8 mouse cellular contexts compared by ENCODE assay signal in genomic region chr6:49264446-49264845, GRCm38 (mm10). TPM values are rescaled to one million over a fixed set of nuclear protein-coding genes. Genes with fewer than 3 reads are reported as not detected.
DNase-seq lines count a peak whose midpoint lies in the region; ATAC-seq and TF ChIP-seq lines count a peak whose summit lies in the region.
"Not testable (repeated sequence)": the region's sequence is repeated elsewhere in the genome, so short reads cannot be mapped to it uniquely, and the experiment has no call there.
"Had no signal": no experiment of that assay in that cellular context is flagged by ENCODE, and none has a peak within 500 bp of the region (broad histone marks: within the 10 kb centered on the region; RNA-seq: fewer than 3 reads in every experiment).

No protein-coding gene starts in this region.

- H3K9me3 ChIP-seq in forebrain, embryonic 10.5 days; heart, embryonic 11.5 days (replicated peaks; ENCODE audit: control insufficient read depth, low read length); hindbrain, embryonic 14.5 days (ENCODE audit: control insufficient read depth, low read length); limb, embryonic 12.5 days; lung, embryonic 14.5 days (ENCODE audit: low read depth, low read length): not testable (repeated sequence)

- peaks cover 40% of the 10 kb centered on the region for H3K79me2 ChIP-seq in myocyte (ENCODE audit: control insufficient read depth, insufficient read depth)

- not testable (repeated sequence) for H3K27me3 ChIP-seq in forebrain, embryonic 10.5 days (ENCODE audit: poor library complexity, severe bottlenecking); heart, embryonic 11.5 days (ENCODE audit: control insufficient read depth, insufficient read depth, low read length); hindbrain, embryonic 14.5 days (ENCODE audit: control insufficient read depth, insufficient read depth, low read length); limb, embryonic 12.5 days; lung, embryonic 14.5 days (ENCODE audit: insufficient read depth, low read length); myocyte (ENCODE audit: control insufficient read depth, insufficient read depth, insufficient read length)

- H3K4me3 ChIP-seq in forebrain, embryonic 10.5 days, result peak overlapping the region; percentile 82; the same call in 1 of the 2 replicates
- H3K4me3 ChIP-seq in heart, embryonic 11.5 days (ENCODE audit: low read depth, low read length); hindbrain, embryonic 14.5 days (replicated peaks; ENCODE audit: low read length); limb, embryonic 12.5 days (replicated peaks): not testable (repeated sequence)
- H3K4me3 ChIP-seq in lung, embryonic 14.5 days (ENCODE audit: low read depth, low read length), result peak overlapping the region; percentile 100; the same call in 1 of the 2 replicates
- H3K4me3 ChIP-seq in myocyte, result peak overlapping the region; percentile 95

- H3K9ac ChIP-seq in heart, embryonic 11.5 days (ENCODE audit: low read depth, low read length); hindbrain, embryonic 14.5 days; limb, embryonic 12.5 days (replicated peaks): not testable (repeated sequence)
- H3K9ac ChIP-seq in lung, embryonic 14.5 days, result peak overlapping the region; percentile 100; the same call in 1 of the 2 replicates

- not testable (repeated sequence) for TF ChIP-seq POLR2A in myocyte (IDR thresholded peaks at IDR 0.05; ENCODE audit: insufficient read length, low read depth)

- 89% methylated on average over 7 of the region's 7 CpGs for WGBS in forebrain, embryonic 10.5 days
- WGBS in heart, embryonic 11.5 days (ENCODE audit: insufficient replicate concordance), result 87% methylated on average over 7 of the region's 7 CpGs
- 90% methylated on average over 7 of the region's 7 CpGs for WGBS in hindbrain, embryonic 14.5 days
- 88% methylated on average over 7 of the region's 7 CpGs for WGBS in limb, embryonic 12.5 days
- 88% methylated on average over 7 of the region's 7 CpGs for WGBS in lung, embryonic 14.5 days

- not testable (repeated sequence) for ATAC-seq in heart, embryonic 11.5 days (replicated peaks; ENCODE audit: insufficient number of reproducible peaks, low FRiP score, low TSS enrichment); hindbrain, embryonic 14.5 days (ENCODE audit: low FRiP score); limb, embryonic 12.5 days (ENCODE audit: insufficient number of reproducible peaks, insufficient read depth, low FRiP score, low TSS enrichment, low read depth); lung, embryonic 14.5 days (ENCODE audit: insufficient read depth)

- not testable (repeated sequence) for TF ChIP-seq CTCF in lung, embryonic 14.5 days (IDR thresholded peaks at IDR 0.05; ENCODE audit: low read depth)

- DNase-seq in cerebellum, adult 8-10 months, result peak; percentile 24
- DNase-seq in forebrain, embryonic 10.5 days (ENCODE audit: extremely low spot score, low spot score); hindbrain, embryonic 14.5 days (ENCODE audit: low spot score); lung, embryonic 14.5 days: not testable (repeated sequence)

- not testable (repeated sequence) for H3K36me3 ChIP-seq in forebrain, embryonic 10.5 days (replicated peaks); heart, embryonic 11.5 days (ENCODE audit: control insufficient read depth, insufficient read depth, low read length); hindbrain, embryonic 14.5 days (replicated peaks; ENCODE audit: control insufficient read depth, insufficient read depth); limb, embryonic 12.5 days; lung, embryonic 14.5 days (ENCODE audit: insufficient read depth); myocyte (ENCODE audit: control insufficient read depth, insufficient read depth)

- peaks cover 32% of the 10 kb centered on the region for H3K4me1 ChIP-seq in forebrain, embryonic 10.5 days
- H3K4me1 ChIP-seq in heart, embryonic 11.5 days (ENCODE audit: control insufficient read depth, insufficient read depth, low read length), result peaks cover 18% of the 10 kb centered on the region
- peaks cover 16% of the 10 kb centered on the region for H3K4me1 ChIP-seq in hindbrain, embryonic 14.5 days (replicated peaks; ENCODE audit: control insufficient read depth, insufficient read depth, low read length)
- peaks cover 26% of the 10 kb centered on the region for H3K4me1 ChIP-seq in limb, embryonic 12.5 days (replicated peaks)
- H3K4me1 ChIP-seq in lung, embryonic 14.5 days (ENCODE audit: insufficient read depth), result peaks cover 11% of the 10 kb centered on the region

- peak overlapping the region; percentile 71 for H3K4me2 ChIP-seq in heart, embryonic 11.5 days
- peak overlapping the region; percentile 90 for H3K4me2 ChIP-seq in hindbrain, embryonic 14.5 days (replicated peaks)
- peak overlapping the region; percentile 60; the same call in 1 of the 2 replicates for H3K4me2 ChIP-seq in limb, embryonic 12.5 days
- peak overlapping the region; percentile 65 for H3K4me2 ChIP-seq in lung, embryonic 14.5 days
- peak overlapping the region; percentile 75 for H3K4me2 ChIP-seq in myocyte (ENCODE audit: low read depth)

- not testable (repeated sequence) for H3ac ChIP-seq in myocyte (ENCODE audit: control insufficient read depth, insufficient read length)

- peak overlapping the region; percentile 99 for H3K27ac ChIP-seq in forebrain, embryonic 10.5 days
- not testable (repeated sequence) for H3K27ac ChIP-seq in heart, embryonic 11.5 days (ENCODE audit: low read depth, low read length)
- H3K27ac ChIP-seq in hindbrain, embryonic 14.5 days, result peak overlapping the region; percentile 97; the same call in 1 of the 2 replicates
- H3K27ac ChIP-seq in limb, embryonic 12.5 days, result peak overlapping the region; percentile 98; the same call in 1 of the 2 replicates
- peak overlapping the region; percentile 99 for H3K27ac ChIP-seq in lung, embryonic 14.5 days (ENCODE audit: low read depth)

RNA-seq across cellular contexts. Expression of gene Tra2a, which starts 0.6 kb away (rescaled TPM):
- 126 and 127 TPM in 2 replicates for polyA plus RNA-seq in forebrain, embryonic 10.5 days (2016; fragmentation: Nextera tagmentation; extraction: Ambion mirVana)
- 27.3 and 40.4 TPM in 2 replicates for polyA plus RNA-seq in heart, embryonic 11.5 days (2014; fragmentation: Nextera tagmentation; extraction: Ambion mirVana)
- polyA plus RNA-seq in hindbrain, embryonic 14.5 days (2014; fragmentation: Nextera tagmentation; extraction: Ambion mirVana), result 42.3 and 44.5 TPM in 2 replicates
- polyA plus RNA-seq in limb, embryonic 12.5 days (2016; fragmentation: Nextera tagmentation; extraction: Ambion mirVana), result 151 and 169 TPM in 2 replicates
- polyA plus RNA-seq in lung, embryonic 14.5 days (2014; fragmentation: Nextera tagmentation; extraction: Ambion mirVana), result 47.8 and 51.6 TPM in 2 replicates
- polyA plus RNA-seq in myocyte (2012; fragmentation: generic; extraction: Trizol), result 26.5 TPM

RNA-seq across cellular contexts. Expression of gene Igf2bp3, which starts 49.7 kb away (rescaled TPM):
- polyA plus RNA-seq in forebrain, embryonic 10.5 days (2016; fragmentation: Nextera tagmentation; extraction: Ambion mirVana), result 128 and 141 TPM in 2 replicates
- 74.4 and 78.3 TPM in 2 replicates for polyA plus RNA-seq in heart, embryonic 11.5 days (2014; fragmentation: Nextera tagmentation; extraction: Ambion mirVana)
- 25.4 and 30.4 TPM in 2 replicates for polyA plus RNA-seq in hindbrain, embryonic 14.5 days (2014; fragmentation: Nextera tagmentation; extraction: Ambion mirVana)
- polyA plus RNA-seq in limb, embryonic 12.5 days (2016; fragmentation: Nextera tagmentation; extraction: Ambion mirVana), result 114 and 122 TPM in 2 replicates
- polyA plus RNA-seq in lung, embryonic 14.5 days (2014; fragmentation: Nextera tagmentation; extraction: Ambion mirVana), result 62.4 and 67.5 TPM in 2 replicates
- 0.26 TPM for polyA plus RNA-seq in myocyte (2012; fragmentation: generic; extraction: Trizol)
- polyA plus RNA-seq: cortical plate, adult 2 months had no signal

RNA-seq across cellular contexts. Expression of gene Ccdc126, which starts 54.6 kb away (rescaled TPM):
- 4.3 and 4.9 TPM in 2 replicates for polyA plus RNA-seq in forebrain, embryonic 10.5 days (2016; fragmentation: Nextera tagmentation; extraction: Ambion mirVana)
- 7.1 and 7.9 TPM in 2 replicates for polyA plus RNA-seq in heart, embryonic 11.5 days (2014; fragmentation: Nextera tagmentation; extraction: Ambion mirVana)
- 11.0 and 11.2 TPM in 2 replicates for polyA plus RNA-seq in hindbrain, embryonic 14.5 days (2014; fragmentation: Nextera tagmentation; extraction: Ambion mirVana)
- 7.0 and 7.7 TPM in 2 replicates for polyA plus RNA-seq in limb, embryonic 12.5 days (2016; fragmentation: Nextera tagmentation; extraction: Ambion mirVana)
- 11.8 and 12.5 TPM in 2 replicates for polyA plus RNA-seq in lung, embryonic 14.5 days (2014; fragmentation: Nextera tagmentation; extraction: Ambion mirVana)
- 2.7 TPM for polyA plus RNA-seq in myocyte (2012; fragmentation: generic; extraction: Trizol)

Comparison
In these comparisons a context has a peak if more than half of its experiments do, and no peak if none do; other contexts are left out.
1. RNA of gene Igf2bp3, which starts 49.7 kb away (polyA plus RNA-seq): 128 to 141 TPM in forebrain, embryonic 10.5 days, 114 to 122 TPM in limb, embryonic 12.5 days, 74.4 to 78.3 TPM in heart, embryonic 11.5 days, 62.4 to 67.5 TPM in lung, embryonic 14.5 days and 25.4 to 30.4 TPM in hindbrain, embryonic 14.5 days; 0.26 TPM in myocyte (single experiment); every median in the first group is over 10 times any median in the second.
2. Peak in every context shown above with its lines, with median percentiles within 50 percentile points of each other: H3K4me2 ChIP-seq.